Mouse (Mus musculus) Patski (cell line): ENCODE results near the gene Rpl29. TPM values are rescaled to one million over a fixed set of nuclear protein-coding genes. Genes with fewer than 3 reads are reported as not detected.
A peak's percentile ranks its signal among the peaks of the same experiment; 100 is the strongest.

Experiments used
- ATAC-seq: fragments of 100-300 bp; one replicate; pipeline ENCODE4 v1.8.0; 2021
- CTCF ChIA-PET: fragments of 350-600 bp; sonication (Branson Sonifier 250); formaldehyde crosslinking; loops from one replicate; lab custom pipeline; 2022; ENCODE audit warnings: inconsistent platforms; lab: Charles Lee
- POLR2A ChIA-PET: fragments of 350-600 bp; sonication (Branson Sonifier 250); formaldehyde crosslinking; loops from one replicate; lab custom pipeline; 2022; ENCODE audit warnings: antibody characterized with exemption, inconsistent platforms; lab: Charles Lee
- DNase-seq: peaks from one replicate; pipeline ENCODE4 v3.0.0-alpha.2; 2011; ENCODE audit warnings: low read depth, low spot score
- H3K27me3 ChIP-seq: fragments of 371-371 bp; one replicate; pipeline ENCODE4 v1.5.1; 2021
- CTCF ChIP-seq: fragments of 100-300 bp; IDR thresholded peaks from one replicate; pipeline ENCODE4 v1.5.1; 2021
- in situ Hi-C: fragments of 300-500 bp; cut with MboI; formaldehyde crosslinking; loops from 3 replicates; pipeline ENCODE4 v1.11.1; 2018; ENCODE audit warnings: low pct_unique_long_range_greater_than_20kb, mixed read lengths
- polyA plus RNA-seq: library from polyadenylated mRNA; unstranded; gene quantifications from one replicate; pipeline ENCODE4 v1.2.3, GENCODE M21; 2021

The Rpl29 gene
- polyA plus RNA-seq, 1 experiment from 2014 or later, result 189 TPM

DNA sequence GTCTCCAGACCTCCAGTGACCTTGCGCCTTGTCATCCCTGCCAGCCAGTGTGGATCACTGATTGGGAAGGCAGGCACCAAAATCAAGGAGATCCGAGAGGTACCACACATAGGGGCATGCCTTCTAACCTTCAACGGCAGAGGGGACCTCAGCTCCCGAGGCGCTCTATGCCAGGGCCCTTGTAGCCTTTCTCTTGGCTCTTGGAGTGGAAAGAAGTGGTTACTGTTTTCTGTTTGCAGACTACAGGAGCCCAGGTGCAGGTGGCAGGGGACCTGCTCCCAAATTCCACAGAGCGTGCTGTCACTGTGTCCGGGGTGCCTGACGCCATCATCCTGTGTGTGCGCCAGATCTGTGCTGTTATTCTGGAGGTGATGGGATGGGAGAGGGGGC lies 31.8 kb downstream of the Rpl29 start:
- no peak for DNase-seq
- H3K27me3 ChIP-seq, result no peaks in the 10 kb centered on the region
- ATAC-seq, result no peak
- ChIA-PET POLR2A (interaction anchor here (1.0 kb wide), 1 partner anchor 13 kb away, joined by 3 read pairs; no protein-coding TSS in a partner anchor), CTCF (interaction anchor here (1.7 kb wide), 1 partner anchor 16 kb away, joined by 4 read pairs; the partner anchor contains the start of gene Parp3)
- no peak for TF ChIP-seq CTCF
- in situ Hi-C loops, result no loop called here

GRCm38 (mm10) chr9:106461641-106462429 lies 32.6 kb downstream of the Rpl29 start:
- POLR2A ChIA-PET, result no interaction called here
- no peak for DNase-seq
- in situ Hi-C loops, result no loop called here

GRCm38 (mm10) chr9:106462430-106462800 lies 33.2 kb downstream of the Rpl29 start:
- ChIA-PET CTCF (interaction anchor here (1.0 kb wide), 1 partner anchor 14 kb away, joined by 3 read pairs; the partner anchor contains the start of gene Parp3), POLR2A (no interaction called here)
- no peak for ATAC-seq
- in situ Hi-C loops, result no loop called here
- TF ChIP-seq CTCF, result no peak
- DNase-seq, result no peak
- no peaks in the 10 kb centered on the region for H3K27me3 ChIP-seq

More at GRCm38 (mm10) chr9:106461641-106462429, 32.6 kb downstream of the Rpl29 start:
- ATAC-seq, result no peak
- CTCF ChIA-PET, result interaction anchor here (1.0 kb wide), 1 partner anchor 15 kb away, joined by 3 read pairs; the partner anchor contains the start of gene Parp3
- no peak for TF ChIP-seq CTCF
- no peaks in the 10 kb centered on the region for H3K27me3 ChIP-seq

- ATAC-seq, result no peak
- in situ Hi-C loops, result no loop called here
- no peak for DNase-seq
Measured at GRCm38 (mm10) chr9:106463122-106464063, 34.1 kb downstream of the Rpl29 start.

DNA sequence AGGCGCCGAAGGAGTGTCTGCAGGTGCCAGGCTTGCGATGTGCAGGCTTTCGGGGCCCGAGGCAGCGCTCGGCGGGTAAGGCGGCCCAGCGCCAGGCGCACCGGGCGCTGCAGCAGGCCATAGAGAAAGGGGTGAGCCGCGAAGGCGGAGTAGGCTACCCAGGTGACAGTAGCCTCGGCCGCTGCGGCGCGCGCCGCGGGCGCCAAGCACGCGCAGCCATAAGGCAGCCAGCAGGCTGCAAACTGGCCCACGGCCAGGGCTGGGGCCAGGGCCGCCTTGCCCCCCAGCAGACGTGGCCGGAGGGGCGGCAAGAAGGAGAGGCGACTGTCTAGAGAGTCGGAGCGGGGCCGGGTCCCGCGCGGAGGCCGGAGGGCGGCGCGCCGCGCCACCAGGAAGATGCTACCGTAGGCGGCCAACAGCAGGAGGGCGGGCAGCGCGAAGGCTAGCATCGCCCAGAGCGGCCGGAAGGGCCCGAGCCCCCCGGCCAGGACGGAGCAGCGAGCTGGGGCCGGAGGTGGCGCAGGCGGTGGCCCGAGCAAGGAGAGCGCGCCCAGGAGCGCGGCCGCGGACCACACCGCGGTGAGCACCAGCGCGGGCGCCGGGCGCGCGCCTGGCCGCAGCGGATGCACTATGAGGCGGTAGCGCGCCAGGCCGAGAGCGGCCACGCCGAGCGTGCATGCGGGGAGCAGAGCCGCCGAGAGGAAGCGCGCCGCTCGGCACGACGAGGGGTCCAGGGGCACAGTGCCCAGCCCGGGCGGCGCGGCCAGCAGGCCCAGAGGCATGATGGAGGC lies 35.7 kb downstream of the Rpl29 start:
- ChIA-PET POLR2A (no interaction called here), CTCF (no interaction called here)
- TF ChIP-seq CTCF, result no peak
- DNase-seq, result no peak
- peak; percentile 6 for ATAC-seq
- no peaks in the 10 kb centered on the region for H3K27me3 ChIP-seq
- in situ Hi-C loops, result no loop called here

More at GRCm38 (mm10) chr9:106463122-106464063, 34.1 kb downstream of the Rpl29 start:
- no peaks in the 10 kb centered on the region for H3K27me3 ChIP-seq
- no peak for TF ChIP-seq CTCF
- POLR2A ChIA-PET, result interaction anchor here (0.6 kb wide), 1 partner anchor 9 kb away, joined by 3 read pairs; no protein-coding TSS in a partner anchor
- CTCF ChIA-PET, result interaction anchor here (1.0 kb wide), 1 partner anchor 13 kb away, joined by 3 read pairs; the partner anchor contains the start of gene Parp3

DNA sequence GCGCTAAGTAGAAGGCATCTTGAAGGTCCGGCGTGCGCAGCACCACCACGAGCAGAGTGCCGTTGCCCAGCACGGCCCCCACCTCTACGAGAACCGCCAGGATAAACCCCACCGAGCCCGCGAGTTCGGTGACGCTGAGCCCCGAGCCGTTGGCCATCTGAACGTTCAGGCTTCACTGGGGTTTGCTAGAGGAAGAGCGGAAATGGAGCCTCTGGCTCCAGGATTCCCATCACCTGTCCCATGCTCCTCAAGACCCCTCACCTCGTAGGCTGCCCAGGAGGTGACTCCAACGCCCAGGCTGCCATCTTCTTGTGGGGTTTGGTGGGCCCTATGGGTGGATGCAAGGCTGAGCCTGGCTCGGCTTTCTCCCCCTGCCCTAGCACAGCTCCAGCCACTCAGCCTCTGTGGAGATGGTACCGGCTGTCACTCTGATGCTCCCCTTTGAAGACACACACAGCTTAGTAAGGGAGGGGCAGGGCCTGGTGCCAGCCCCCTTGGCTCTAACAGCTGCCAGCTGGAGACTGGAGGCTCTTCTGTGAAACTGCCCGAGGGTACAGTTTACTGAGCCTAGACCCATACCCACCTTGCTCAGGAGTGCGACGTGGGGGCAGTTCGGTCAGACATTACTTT lies 36.4 kb downstream of the Rpl29 start, which contains the start of gene Gpr62:
Gpr62 (minus strand) TSS at position 368 of the 630 bp plus-strand sequence.
- DNase-seq (no peak), ATAC-seq (no peak)
- POLR2A ChIA-PET, result no interaction called here
- no peak for TF ChIP-seq CTCF
- CTCF ChIA-PET, result no interaction called here
- H3K27me3 ChIP-seq, result no peaks in the 10 kb centered on the region
- in situ Hi-C loops, result no loop called here

DNA sequence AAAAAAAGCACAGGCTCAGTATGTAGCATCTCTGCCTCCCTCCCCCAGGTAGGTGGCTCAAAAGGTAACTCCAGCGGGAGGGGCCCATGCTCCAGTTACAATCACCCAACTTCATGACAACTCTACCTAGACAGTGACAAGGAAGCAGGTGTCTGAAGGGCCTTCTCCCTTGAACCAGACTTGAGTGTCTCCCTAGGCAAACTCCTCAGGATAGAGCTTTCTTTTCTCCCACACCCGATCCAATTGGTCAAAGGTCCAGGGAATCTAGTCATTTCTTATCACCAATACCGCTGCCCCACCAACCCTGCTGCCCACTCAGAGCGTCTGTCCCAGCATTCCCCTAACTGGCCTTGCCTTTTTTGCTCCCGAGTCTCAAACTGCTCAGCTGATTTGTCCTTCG lies 37.5 kb downstream of the Rpl29 start:
- no peak for ATAC-seq
- no peak for TF ChIP-seq CTCF
- ChIA-PET POLR2A (interaction anchor here (1.9 kb wide), 1 partner anchor 13 kb away, joined by 4 read pairs; no protein-coding TSS in a partner anchor), CTCF (interaction anchor here (1.6 kb wide), 1 partner anchor 186 kb away, joined by 4 read pairs; the partner anchor contains the start of gene Poc1a)
- DNase-seq, result no peak
- in situ Hi-C loops, result no loop called here
- no peaks in the 10 kb centered on the region for H3K27me3 ChIP-seq

- TF ChIP-seq CTCF, result no peak
- ChIA-PET POLR2A (interaction anchor here (1.9 kb wide), 1 partner anchor 14 kb away, joined by 4 read pairs; no protein-coding TSS in a partner anchor), CTCF (interaction anchor here (1.6 kb wide), 1 partner anchor 187 kb away, joined by 4 read pairs; the partner anchor contains the start of gene Poc1a)
- in situ Hi-C loops, result no loop called here
- ATAC-seq, result no peak
- H3K27me3 ChIP-seq, result no peaks in the 10 kb centered on the region
- DNase-seq, result no peak
Measured at GRCm38 (mm10) chr9:106467746-106468145, 38.5 kb downstream of the Rpl29 start.

- H3K27me3 ChIP-seq, result no peaks in the 10 kb centered on the region
- POLR2A ChIA-PET, result no interaction called here
- CTCF ChIA-PET, result interaction anchor here (1.0 kb wide), 1 partner anchor 15 kb away, joined by 3 read pairs; no protein-coding TSS in a partner anchor
- TF ChIP-seq CTCF, result no peak
- no peak for ATAC-seq
- no peak for DNase-seq
- in situ Hi-C loops, result no loop called here
Measured at GRCm38 (mm10) chr9:106469317-106469716, 40.1 kb downstream of the Rpl29 start.
